Mouse (Mus musculus) heart, adult 2 months (tissue): Measurements from ENCODE around the gene Sh3gl2.

Experiments
- CTCF ChIP-seq: fragments of 200-600 bp; IDR thresholded peaks from 2 replicates; pipeline ENCODE4 v1.8.1; 2022; ENCODE audit warnings: antibody characterized with exemption, mild to moderate bottlenecking, moderate library complexity
- EP300 ChIP-seq: fragments of 200-500 bp; IDR thresholded peaks from 2 replicates; pipeline ENCODE4 v1.6.1; 2011; ENCODE audit warnings: low read depth, low read length, control low read depth; ENCODE audit not compliant: insufficient read depth
- POLR2A ChIP-seq: fragments of 200-500 bp; IDR thresholded peaks from 2 replicates; pipeline ENCODE4 v1.6.1; 2011; ENCODE audit warnings: mild to moderate bottlenecking, low read depth, low read length, control low read depth; ENCODE audit not compliant: insufficient read depth

DNA sequence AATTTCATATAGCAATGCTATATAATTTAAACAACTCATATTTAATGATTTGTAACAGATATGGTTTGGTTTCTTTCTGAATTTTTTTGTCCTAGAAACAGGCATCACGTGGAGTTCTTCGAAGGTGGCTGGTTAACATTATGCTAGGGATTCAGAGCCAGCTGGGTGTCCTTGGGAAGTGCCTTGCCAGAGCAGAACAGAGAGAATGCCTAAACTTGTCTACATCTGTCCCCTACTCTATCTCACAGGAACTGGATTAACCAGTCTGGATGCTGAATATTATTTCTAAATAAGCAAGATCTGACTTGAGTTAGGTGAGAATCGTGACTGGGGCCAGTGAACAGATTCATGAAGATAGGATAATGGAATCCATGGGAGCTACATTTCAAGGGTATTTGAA lies 157.7 kb downstream of the Sh3gl2 start:
- no peak for TF ChIP-seq POLR2A
- TF ChIP-seq CTCF: no peak
- TF ChIP-seq EP300: no peak
